Mouse (Mus musculus): ENCODE results near the gene Sap30bp. TPM values are rescaled to one million over a fixed set of nuclear protein-coding genes. Genes with fewer than 3 reads are reported as not detected.

Sap30bp gene
- polyA plus RNA-seq (2015; fragmentation: Illumina TruSeq; extraction: RNeasy Lipid Tissue Mini Kit (QIAGEN cat#74804); ENCODE audit: insufficient read depth, low read depth, low replicate concordance): 4.7 TPM

GRCm38 (mm10) chr11:115933108-115933746 is at the start of gene Sap30bp, which contains the start of gene Recql5:
Sap30bp (plus strand) TSS chr11:115933282.
Recql5 (minus strand) TSS chr11:115933477.

GRCm38 (mm10) chr11:115899486-115900266 is 33.4 kb upstream of the Sap30bp start, which contains the start of gene Smim5:
Smim5 (plus strand) TSS chr11:115899966.

GRCm38 (mm10) chr11:115911632-115912376 is 21.3 kb upstream of the Sap30bp start, which contains the start of gene Smim6:
Smim6 (plus strand) TSS chr11:115912017.

GRCm38 (mm10) chr11:115974309-115975082 is 41.4 kb downstream of the Sap30bp start, which contains the start of gene Itgb4:
Itgb4 (plus strand) TSS chr11:115974709.

GRCm38 (mm10) chr11:116012262-116012947 is 79.3 kb downstream of the Sap30bp start, which contains the start of gene Galk1:
Galk1 (minus strand) TSS chr11:116012719.

Other genes with a start within 250 kb of the Sap30bp start
- gene Grb2, start 224.7 kb upstream of the Sap30bp start, polyA plus RNA-seq (2015; fragmentation: Illumina TruSeq; extraction: RNeasy Lipid Tissue Mini Kit (QIAGEN cat#74804); ENCODE audit: insufficient read depth, low read depth, low replicate concordance): 10.1 TPM
- 5.9 TPM for gene Tmem94, start 167.8 kb upstream of the Sap30bp start, polyA plus RNA-seq (2015; fragmentation: Illumina TruSeq; extraction: RNeasy Lipid Tissue Mini Kit (QIAGEN cat#74804); ENCODE audit: insufficient read depth, low read depth, low replicate concordance)
- 13.3 TPM for gene Caskin2, start 119.6 kb upstream of the Sap30bp start, polyA plus RNA-seq (2015; fragmentation: Illumina TruSeq; extraction: RNeasy Lipid Tissue Mini Kit (QIAGEN cat#74804); ENCODE audit: insufficient read depth, low read depth, low replicate concordance)
- gene Tsen54, start 118.6 kb upstream of the Sap30bp start, polyA plus RNA-seq (2015; fragmentation: Illumina TruSeq; extraction: RNeasy Lipid Tissue Mini Kit (QIAGEN cat#74804); ENCODE audit: insufficient read depth, low read depth, low replicate concordance): 11.0 TPM
- 66.6 TPM for gene Llgl2, start 109.2 kb upstream of the Sap30bp start, polyA plus RNA-seq (2015; fragmentation: Illumina TruSeq; extraction: RNeasy Lipid Tissue Mini Kit (QIAGEN cat#74804); ENCODE audit: insufficient read depth, low read depth, low replicate concordance)
- 20.8 TPM for gene Myo15b, start 74.9 kb upstream of the Sap30bp start, polyA plus RNA-seq (2015; fragmentation: Illumina TruSeq; extraction: RNeasy Lipid Tissue Mini Kit (QIAGEN cat#74804); ENCODE audit: insufficient read depth, low read depth, low replicate concordance)
- 5.6 TPM for gene Smim5, start 33.3 kb upstream of the Sap30bp start, polyA plus RNA-seq (2015; fragmentation: Illumina TruSeq; extraction: RNeasy Lipid Tissue Mini Kit (QIAGEN cat#74804); ENCODE audit: insufficient read depth, low read depth, low replicate concordance)
- 4.9 TPM for gene Smim6, start 21.3 kb upstream of the Sap30bp start, polyA plus RNA-seq (2015; fragmentation: Illumina TruSeq; extraction: RNeasy Lipid Tissue Mini Kit (QIAGEN cat#74804); ENCODE audit: insufficient read depth, low read depth, low replicate concordance)
- 10.0 TPM for gene Recql5, start 195 bp downstream of the Sap30bp start, polyA plus RNA-seq (2015; fragmentation: Illumina TruSeq; extraction: RNeasy Lipid Tissue Mini Kit (QIAGEN cat#74804); ENCODE audit: insufficient read depth, low read depth, low replicate concordance)
- gene Itgb4, start 41.4 kb downstream of the Sap30bp start, polyA plus RNA-seq (2015; fragmentation: Illumina TruSeq; extraction: RNeasy Lipid Tissue Mini Kit (QIAGEN cat#74804); ENCODE audit: insufficient read depth, low read depth, low replicate concordance): 8.1 TPM
- 11.8 TPM for gene Galk1, start 79.4 kb downstream of the Sap30bp start, polyA plus RNA-seq (2015; fragmentation: Illumina TruSeq; extraction: RNeasy Lipid Tissue Mini Kit (QIAGEN cat#74804); ENCODE audit: insufficient read depth, low read depth, low replicate concordance)
- gene H3f3b, start 94.7 kb downstream of the Sap30bp start, polyA plus RNA-seq (2015; fragmentation: Illumina TruSeq; extraction: RNeasy Lipid Tissue Mini Kit (QIAGEN cat#74804); ENCODE audit: insufficient read depth, low read depth, low replicate concordance): 85.3 TPM
- gene Unk, start 97.0 kb downstream of the Sap30bp start, polyA plus RNA-seq (2015; fragmentation: Illumina TruSeq; extraction: RNeasy Lipid Tissue Mini Kit (QIAGEN cat#74804); ENCODE audit: insufficient read depth, low read depth, low replicate concordance): 5.1 TPM
- gene Unc13d, start 144.7 kb downstream of the Sap30bp start, polyA plus RNA-seq (2015; fragmentation: Illumina TruSeq; extraction: RNeasy Lipid Tissue Mini Kit (QIAGEN cat#74804); ENCODE audit: insufficient read depth, low read depth, low replicate concordance): 2.5 TPM
- 26.2 TPM for gene Wbp2, start 153.7 kb downstream of the Sap30bp start, polyA plus RNA-seq (2015; fragmentation: Illumina TruSeq; extraction: RNeasy Lipid Tissue Mini Kit (QIAGEN cat#74804); ENCODE audit: insufficient read depth, low read depth, low replicate concordance)
- 14.4 TPM for gene Trim47, start 193.9 kb downstream of the Sap30bp start, polyA plus RNA-seq (2015; fragmentation: Illumina TruSeq; extraction: RNeasy Lipid Tissue Mini Kit (QIAGEN cat#74804); ENCODE audit: insufficient read depth, low read depth, low replicate concordance)
- 2.2 TPM for gene Trim65, start 197.8 kb downstream of the Sap30bp start, polyA plus RNA-seq (2015; fragmentation: Illumina TruSeq; extraction: RNeasy Lipid Tissue Mini Kit (QIAGEN cat#74804); ENCODE audit: insufficient read depth, low read depth, low replicate concordance)
- 14.6 TPM for gene Mrpl38, start 205.6 kb downstream of the Sap30bp start, polyA plus RNA-seq (2015; fragmentation: Illumina TruSeq; extraction: RNeasy Lipid Tissue Mini Kit (QIAGEN cat#74804); ENCODE audit: insufficient read depth, low read depth, low replicate concordance)
- 8.8 TPM for gene Fbf1, start 234.9 kb downstream of the Sap30bp start, polyA plus RNA-seq (2015; fragmentation: Illumina TruSeq; extraction: RNeasy Lipid Tissue Mini Kit (QIAGEN cat#74804); ENCODE audit: insufficient read depth, low read depth, low replicate concordance)

Measured in pancreas, adult 10 weeks (tissue).